8 mouse cellular contexts compared by ENCODE assay signal in the genomic region with DNA sequence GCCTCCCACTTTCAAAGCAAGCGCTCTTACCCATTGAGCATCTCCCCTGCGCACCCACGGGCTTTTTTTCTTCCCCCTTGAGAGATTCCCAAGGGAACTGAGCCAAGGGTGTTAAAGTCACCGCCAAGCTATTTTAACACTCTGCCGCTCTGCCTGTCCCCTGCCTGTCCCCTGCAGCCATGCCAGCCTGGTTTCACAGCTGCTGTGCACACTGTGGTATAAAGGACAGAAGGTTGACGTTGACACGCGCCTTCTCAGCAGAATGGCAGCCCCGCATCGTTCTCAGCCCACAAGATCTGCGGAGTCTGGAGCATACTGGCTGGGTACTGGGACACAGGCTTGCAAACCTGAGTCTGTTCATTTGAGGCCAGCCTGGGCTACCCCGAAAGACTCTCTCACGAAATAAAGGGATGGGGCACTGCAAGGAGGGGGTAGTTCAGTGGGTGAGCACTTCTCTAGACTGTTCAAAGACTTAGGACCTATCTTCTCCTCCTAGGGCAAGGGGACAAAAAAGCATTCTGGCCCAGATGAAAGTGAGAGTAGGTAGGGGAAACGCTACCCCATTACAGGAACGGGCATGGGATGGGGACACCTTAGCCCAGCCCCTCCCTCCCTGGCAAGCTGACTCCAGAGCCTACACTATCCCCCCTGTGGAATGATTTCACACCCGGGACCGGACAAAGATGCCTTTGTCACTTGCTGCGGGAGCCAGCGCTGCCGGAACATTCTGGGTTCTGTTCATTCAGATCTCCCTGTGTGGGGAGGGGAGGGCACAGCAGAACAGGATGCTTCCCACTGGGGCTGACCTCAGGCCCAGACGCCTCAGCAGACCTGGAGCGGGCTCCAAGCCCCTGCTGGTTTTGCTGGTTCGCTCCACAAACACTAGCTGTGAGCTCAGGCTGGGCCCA. TPM values are rescaled to one million over a fixed set of nuclear protein-coding genes. Genes with fewer than 3 reads are reported as not detected.
DNase-seq lines count a peak whose midpoint lies in the region; ATAC-seq and TF ChIP-seq lines count a peak whose summit lies in the region.
"Had no signal": no experiment of that assay in that cellular context is flagged by ENCODE, and none has a peak within 500 bp of the region (broad histone marks: within the 10 kb centered on the region; RNA-seq: fewer than 3 reads in every experiment).

No protein-coding gene starts in this region.

- H3K4me3 ChIP-seq in embryonic facial prominence, embryonic 10.5 days, result no peak overlapping the region
- no peak overlapping the region for H3K4me3 ChIP-seq in heart, postnatal 0 days (ENCODE audit: low read depth, low read length)
- no peak overlapping the region for H3K4me3 ChIP-seq in limb, embryonic 12.5 days (replicated peaks)

- H3K27ac ChIP-seq in embryonic facial prominence, embryonic 10.5 days (replicated peaks), result peak overlapping the region; percentile 8
- no peak overlapping the region for H3K27ac ChIP-seq in heart, postnatal 0 days (ENCODE audit: low read depth)
- H3K27ac ChIP-seq in limb, embryonic 12.5 days, result peak overlapping the region; percentile 82
- H3K27ac ChIP-seq: liver, embryonic 14.5 days had no signal

- H3K4me2 ChIP-seq in heart, postnatal 0 days (ENCODE audit: low read depth, low read length), result no peak overlapping the region
- H3K4me2 ChIP-seq in limb, embryonic 12.5 days, result no peak overlapping the region

- no peaks in the 10 kb centered on the region for H3K27me3 ChIP-seq in embryonic facial prominence, embryonic 10.5 days (replicated peaks; ENCODE audit: low read depth, poor library complexity, severe bottlenecking)
- no peaks in the 10 kb centered on the region for H3K27me3 ChIP-seq in heart, postnatal 0 days (ENCODE audit: control insufficient read depth, insufficient read depth, low read length)
- H3K27me3 ChIP-seq in limb, embryonic 12.5 days, result no peaks in the 10 kb centered on the region

- DNase-seq in cerebellum, adult 18-20 months, result peak; percentile 37 to 54
- DNase-seq in embryonic facial prominence, embryonic 10.5 days (ENCODE audit: low spot score), result no peak
- DNase-seq in heart, postnatal 0 days (ENCODE audit: low spot score), result peak; percentile 58
- DNase-seq in kidney, postnatal 4 days, result no peak

- no peak for TF ChIP-seq CTCF in heart, postnatal 0 days (IDR thresholded peaks at IDR 0.05; ENCODE audit: low read depth)

- H3K36me3 ChIP-seq in embryonic facial prominence, embryonic 10.5 days (replicated peaks), result peaks cover 24% of the 10 kb centered on the region
- no peaks in the 10 kb centered on the region for H3K36me3 ChIP-seq in heart, postnatal 0 days (replicated peaks; ENCODE audit: control insufficient read depth, insufficient read depth, low read length)
- H3K36me3 ChIP-seq in limb, embryonic 12.5 days, result peaks cover 11% of the 10 kb centered on the region; the same call in 1 of the 2 replicates

- WGBS in embryonic facial prominence, embryonic 10.5 days, result 52% methylated on average over 23 of the region's 23 CpGs
- WGBS in heart, postnatal 0 days, result 56% methylated on average over 23 of the region's 23 CpGs
- 62% methylated on average over 23 of the region's 23 CpGs for WGBS in limb, embryonic 12.5 days

- peaks cover 44% of the 10 kb centered on the region for H3K4me1 ChIP-seq in embryonic facial prominence, embryonic 10.5 days
- H3K4me1 ChIP-seq in heart, postnatal 0 days (ENCODE audit: control insufficient read depth, insufficient read depth), result 0 out of 2 replicates have a peak, but pooled peaks cover 6% of the 10 kb centered on the region
- peaks cover 30% of the 10 kb centered on the region for H3K4me1 ChIP-seq in limb, embryonic 12.5 days (replicated peaks)

- no peak for TF ChIP-seq EP300 in heart, postnatal 0 days (IDR thresholded peaks at IDR 0.05; ENCODE audit: low read depth)

- 0 out of 2 replicates have a peak overlapping the region, but pooled peaks have one; percentile 16 for H3K9ac ChIP-seq in heart, postnatal 0 days (replicated peaks; ENCODE audit: low read depth, low read length)
- H3K9ac ChIP-seq in limb, embryonic 12.5 days (replicated peaks), result no peak overlapping the region
- H3K9ac ChIP-seq: liver, embryonic 14.5 days had no signal

- H3K9me3 ChIP-seq in embryonic facial prominence, embryonic 10.5 days, result no peaks in the 10 kb centered on the region; the same call in 1 of the 2 replicates
- H3K9me3 ChIP-seq in heart, postnatal 0 days (replicated peaks; ENCODE audit: control insufficient read depth, low read length), result no peaks in the 10 kb centered on the region
- peaks cover 7% of the 10 kb centered on the region; the same call in 1 of the 2 replicates for H3K9me3 ChIP-seq in limb, embryonic 12.5 days

- ATAC-seq in heart, postnatal 0 days (ENCODE audit: insufficient read depth, low read depth), result peak; percentile 72
- ATAC-seq in limb, embryonic 12.5 days (ENCODE audit: insufficient number of reproducible peaks, insufficient read depth, low FRiP score, low TSS enrichment, low read depth), result peak; percentile 74; the same call in 1 of the 2 replicates
- ATAC-seq in monocyte, adult 5-6 weeks (replicated peaks; ENCODE audit: insufficient number of reproducible peaks, low FRiP score, low TSS enrichment, poor library complexity, severe bottlenecking), result no peak
- no peak for ATAC-seq in activated CD4-positive, CD25-positive, alpha-beta regulatory T cell, adult 4 months

RNA-seq across cellular contexts. Expression of gene Prex1, which starts 21.8 kb away (rescaled TPM):
- 32.6 and 35.2 TPM in 2 replicates for polyA plus RNA-seq in embryonic facial prominence, embryonic 10.5 days (2016; fragmentation: Nextera tagmentation; extraction: Ambion mirVana)
- total RNA-seq in heart, postnatal 0 days (2014; rRNA removed; ENCODE audit: low replicate concordance), result 6.2 and 12.2 TPM in 2 replicates
- polyA plus RNA-seq in heart, postnatal 0 days (2015; fragmentation: Nextera tagmentation; extraction: Ambion mirVana), result 3.7 and 4.0 TPM in 2 replicates
- polyA plus RNA-seq in limb, embryonic 12.5 days (2016; fragmentation: Nextera tagmentation; extraction: Ambion mirVana), result 26.5 and 29.5 TPM in 2 replicates
- total RNA-seq in monocyte, adult 5-6 weeks (2017), result 118 to 236 TPM (median 124 TPM) in 3 replicates
- polyA plus RNA-seq in activated CD4-positive, CD25-positive, alpha-beta regulatory T cell, adult 4 months (2017; shearing (Covaris generic)), result 10 to 100 TPM; 34.5 to 45.2 TPM

Comparison
In these comparisons a context has a peak if more than half of its experiments do, and no peak if none do; other contexts are left out.
1. DNase-seq: peak in cerebellum, adult 18-20 months (2 of 2) and heart, postnatal 0 days (single experiment); none in embryonic facial prominence, embryonic 10.5 days (single experiment) and kidney, postnatal 4 days (0 of 2).
2. ATAC-seq: peak in heart, postnatal 0 days (single experiment) and limb, embryonic 12.5 days (single experiment); none in monocyte, adult 5-6 weeks (single experiment) and activated CD4-positive, CD25-positive, alpha-beta regulatory T cell, adult 4 months (single experiment).